Mouse (Mus musculus): ENCODE results near the gene Carhsp1. TPM values are rescaled to one million over a fixed set of nuclear protein-coding genes. Genes with fewer than 3 reads are reported as not detected.
A peak's percentile ranks its signal among the peaks of the same experiment; 100 is the strongest.

The Carhsp1 gene
- 86.9 and 97.1 TPM in 2 replicates for polyA plus RNA-seq (2015; fragmentation: Nextera tagmentation; extraction: Ambion mirVana)

DNA sequence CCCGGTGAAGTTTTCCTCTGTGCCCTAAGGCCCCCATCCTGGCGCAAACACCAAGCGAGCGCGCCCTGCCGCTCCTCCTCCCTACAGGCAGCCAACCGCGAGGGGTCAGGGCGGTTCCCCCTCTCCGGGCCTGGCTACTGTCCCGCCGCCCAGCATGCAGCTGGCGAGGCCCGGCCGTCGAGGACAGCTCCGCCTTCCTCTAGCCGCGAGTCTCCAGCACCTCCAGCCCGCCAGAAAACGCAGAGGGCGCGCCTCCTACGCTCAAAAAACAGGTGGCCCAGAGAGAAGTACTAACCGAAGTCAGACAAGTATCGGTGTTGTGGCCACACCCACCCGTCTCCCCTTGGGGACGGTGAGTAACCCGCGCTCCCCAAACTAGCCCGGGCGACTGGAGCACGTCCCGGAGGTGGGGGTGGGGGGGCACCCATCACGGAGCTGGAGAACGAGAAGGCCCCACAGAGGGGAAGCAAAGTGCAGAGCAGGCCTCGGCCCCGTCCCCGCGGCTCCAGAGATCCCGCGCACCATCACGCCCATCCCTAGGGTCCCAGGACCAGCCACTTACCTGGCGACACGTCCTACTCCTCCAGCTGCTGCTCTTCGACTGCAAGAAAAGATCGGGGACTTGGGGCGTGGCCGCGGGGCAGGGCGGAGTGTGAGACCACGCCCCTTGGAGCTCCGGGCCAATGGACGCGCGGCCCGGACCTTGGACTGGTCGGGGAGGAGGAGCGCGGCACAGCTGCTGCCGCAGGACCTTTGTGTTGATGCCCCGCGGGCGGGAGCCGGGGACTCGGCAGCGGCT, at the start of gene Carhsp1:
Gene Carhsp1, minus strand, starts transcription at position 605 of the 799 bp plus-strand sequence.
- Histone ChIP-seq H3K27ac (ENCODE audit: low read length) (peak within 1 kb of the TSS; percentile 90), H3K9me3 (ENCODE audit: low read length) (no peaks in the 10 kb centered on the region), H3K9ac (replicated peaks; ENCODE audit: low read depth) (peak within 1 kb of the TSS; percentile 60), H3K27me3 (replicated peaks; ENCODE audit: insufficient read depth, low read length) (no peaks in the 10 kb centered on the region), H3K4me2 (replicated peaks; ENCODE audit: low read depth, low read length) (peak within 1 kb of the TSS; percentile 70), H3K4me1 (ENCODE audit: insufficient read depth, low read depth, low read length) (peaks cover 21% of the 10 kb centered on the region), H3K4me3 (ENCODE audit: low read depth, low read length) (peak within 1 kb of the TSS; percentile 59), H3K36me3 (ENCODE audit: insufficient read depth, low read length) (no peaks in the 10 kb centered on the region)
- DNase-seq (ENCODE audit: low spot score) (peak; percentile 98), ATAC-seq (peak; percentile 92)
- TF ChIP-seq CTCF (IDR thresholded peaks at IDR 0.05), result peak; percentile 65
- no peak for TF ChIP-seq EP300 (IDR thresholded peaks at IDR 0.05)
- whole genome bisulfite sequencing, result 1% methylated on average over 61 of the region's 67 CpGs

DNA sequence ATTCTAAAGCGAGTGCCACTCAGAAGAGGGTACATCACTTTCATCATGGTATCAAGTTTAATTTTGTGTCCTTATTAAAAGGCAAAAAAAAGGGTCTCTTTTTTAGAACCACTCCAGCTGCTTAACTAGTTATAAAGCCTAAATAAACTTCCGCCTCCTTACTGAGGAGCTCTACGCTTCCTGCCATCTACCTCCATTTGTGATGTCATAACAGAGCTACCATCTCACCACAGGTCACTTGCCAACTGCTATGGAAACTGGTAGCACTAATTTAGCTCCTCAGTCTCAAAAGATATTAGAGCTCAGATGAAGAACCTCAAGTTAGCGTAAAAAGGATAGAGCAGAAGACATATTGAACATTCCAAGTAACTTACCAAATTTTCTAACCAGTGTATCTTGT, 48.5 kb upstream of the Carhsp1 start:
- Histone ChIP-seq H3K36me3 (ENCODE audit: insufficient read depth, low read length) (no peaks in the 10 kb centered on the region), H3K4me2 (replicated peaks; ENCODE audit: low read depth, low read length) (no peak overlapping the region), H3K27me3 (replicated peaks; ENCODE audit: insufficient read depth, low read length) (no peaks in the 10 kb centered on the region), H3K4me3 (ENCODE audit: low read depth, low read length) (no peak overlapping the region), H3K9ac (replicated peaks; ENCODE audit: low read depth) (no peak overlapping the region), H3K27ac (ENCODE audit: low read length) (no peak overlapping the region), H3K9me3 (ENCODE audit: low read length) (no peaks in the 10 kb centered on the region), H3K4me1 (ENCODE audit: insufficient read depth, low read depth, low read length) (peaks cover 3% of the 10 kb centered on the region; the same call in 1 of the 2 replicates)
- 82% methylated on average over 4 of the region's 4 CpGs for WGBS
- DNase-seq (ENCODE audit: low spot score) (no peak), ATAC-seq (no peak)
- no peak for TF ChIP-seq CTCF (IDR thresholded peaks at IDR 0.05)
- no peak for TF ChIP-seq EP300 (IDR thresholded peaks at IDR 0.05)

DNA sequence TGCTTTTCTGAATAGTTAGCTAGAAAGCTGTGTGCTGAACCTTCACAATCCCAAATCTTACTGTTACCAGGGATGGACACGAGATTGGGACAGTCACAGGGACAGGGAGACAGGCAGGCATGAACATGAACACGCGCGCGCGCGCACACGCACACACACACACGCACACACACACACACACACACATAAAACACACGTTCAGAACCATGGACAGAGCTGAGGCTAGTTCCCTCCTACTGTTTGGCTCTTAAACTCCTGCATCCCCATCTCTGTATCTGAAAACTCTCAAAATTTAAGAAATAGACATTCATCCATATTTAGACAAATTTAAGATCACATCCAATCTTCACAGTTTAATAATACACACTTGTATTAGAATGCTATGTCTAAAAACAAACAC, 45.8 kb upstream of the Carhsp1 start:
- H3K4me2 ChIP-seq (replicated peaks; ENCODE audit: low read depth, low read length), result no peak overlapping the region
- H3K36me3 ChIP-seq (ENCODE audit: insufficient read depth, low read length), result peaks cover 3% of the 10 kb centered on the region; the same call in 1 of the 2 replicates
- H3K27me3 ChIP-seq (replicated peaks; ENCODE audit: insufficient read depth, low read length), result no peaks in the 10 kb centered on the region
- WGBS, result 88% methylated on average over 10 of the region's 10 CpGs
- H3K27ac ChIP-seq (ENCODE audit: low read length), result no peak overlapping the region
- no peak for ATAC-seq
- no peak overlapping the region for H3K9ac ChIP-seq (replicated peaks; ENCODE audit: low read depth)
- TF ChIP-seq CTCF (IDR thresholded peaks at IDR 0.05) (no peak), EP300 (IDR thresholded peaks at IDR 0.05) (no peak)
- H3K4me1 ChIP-seq (ENCODE audit: insufficient read depth, low read depth, low read length), result peaks cover 10% of the 10 kb centered on the region; the same call in 1 of the 2 replicates
- H3K4me3 ChIP-seq (ENCODE audit: low read depth, low read length), result no peak overlapping the region
- DNase-seq (ENCODE audit: low spot score), result no peak
- H3K9me3 ChIP-seq (ENCODE audit: low read length), result no peaks in the 10 kb centered on the region

DNA sequence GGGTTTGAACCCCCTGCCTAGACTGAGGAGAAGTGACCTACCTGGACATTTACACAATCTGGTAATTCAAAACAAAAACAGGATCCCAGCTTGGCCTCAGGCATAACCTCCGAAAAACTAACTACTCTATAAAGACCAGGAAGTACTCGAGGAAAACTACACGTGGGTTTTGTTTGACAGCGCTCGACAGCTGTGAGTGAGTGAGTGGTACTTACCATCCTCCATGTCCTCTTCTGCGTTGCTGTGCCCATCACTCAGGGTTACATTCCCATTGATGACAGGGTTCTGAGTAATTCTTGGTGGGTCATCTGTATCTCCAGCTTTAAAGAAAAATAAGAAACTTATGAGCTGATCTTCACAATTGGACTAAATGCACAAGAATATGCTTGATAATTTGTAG, 44.3 kb upstream of the Carhsp1 start:
- 29% methylated on average over 6 of the region's 6 CpGs for WGBS
- Histone ChIP-seq H3K9ac (replicated peaks; ENCODE audit: low read depth) (no peak overlapping the region), H3K4me2 (replicated peaks; ENCODE audit: low read depth, low read length) (no peak overlapping the region), H3K4me3 (ENCODE audit: low read depth, low read length) (no peak overlapping the region), H3K36me3 (ENCODE audit: insufficient read depth, low read length) (peaks cover 10% of the 10 kb centered on the region), H3K4me1 (ENCODE audit: insufficient read depth, low read depth, low read length) (peaks cover 10% of the 10 kb centered on the region; the same call in 1 of the 2 replicates), H3K27ac (ENCODE audit: low read length) (no peak overlapping the region), H3K9me3 (ENCODE audit: low read length) (no peaks in the 10 kb centered on the region), H3K27me3 (replicated peaks; ENCODE audit: insufficient read depth, low read length) (no peaks in the 10 kb centered on the region)
- DNase-seq (ENCODE audit: low spot score) (no peak), ATAC-seq (no peak)
- TF ChIP-seq CTCF (IDR thresholded peaks at IDR 0.05), result no peak
- no peak for TF ChIP-seq EP300 (IDR thresholded peaks at IDR 0.05)

DNA sequence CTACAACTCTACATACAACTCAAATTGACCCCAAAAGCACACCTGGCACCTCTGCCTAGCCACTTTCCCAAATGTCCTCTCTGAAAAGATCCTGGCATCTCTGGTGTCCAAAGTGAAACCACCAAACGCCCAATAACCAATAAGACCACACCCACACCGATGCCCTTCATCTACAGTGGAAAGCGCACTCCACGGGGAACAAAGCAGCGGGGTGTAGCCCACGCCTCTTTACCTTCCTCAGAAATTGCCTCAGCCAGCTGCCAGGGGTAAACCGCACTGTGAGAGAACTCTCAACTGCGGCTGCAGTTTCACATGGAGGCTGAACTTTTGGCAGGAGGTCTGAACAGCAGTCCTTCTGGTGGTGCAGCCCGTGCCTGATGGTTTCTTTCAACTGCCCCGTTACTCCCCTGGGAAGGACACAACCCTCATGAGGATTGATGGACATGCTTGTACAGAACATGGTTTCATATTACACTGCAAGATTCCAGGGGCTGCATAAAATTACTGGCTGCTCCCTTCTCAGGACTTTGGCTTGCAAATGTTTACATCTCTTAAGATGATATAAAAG, 43.6 kb upstream of the Carhsp1 start:
- H3K27me3 ChIP-seq (replicated peaks; ENCODE audit: insufficient read depth, low read length), result no peaks in the 10 kb centered on the region
- TF ChIP-seq EP300 (IDR thresholded peaks at IDR 0.05), result no peak
- TF ChIP-seq CTCF (IDR thresholded peaks at IDR 0.05), result no peak
- no peak overlapping the region for H3K4me3 ChIP-seq (ENCODE audit: low read depth, low read length)
- no peaks in the 10 kb centered on the region for H3K9me3 ChIP-seq (ENCODE audit: low read length)
- ATAC-seq, result peak; percentile 12; the same call in 1 of the 2 replicates
- H3K9ac ChIP-seq (replicated peaks; ENCODE audit: low read depth), result no peak overlapping the region
- DNase-seq (ENCODE audit: low spot score), result no peak
- H3K4me1 ChIP-seq (ENCODE audit: insufficient read depth, low read depth, low read length), result peaks cover 10% of the 10 kb centered on the region; the same call in 1 of the 2 replicates
- H3K27ac ChIP-seq (ENCODE audit: low read length), result no peak overlapping the region
- H3K4me2 ChIP-seq (replicated peaks; ENCODE audit: low read depth, low read length), result no peak overlapping the region
- WGBS, result 64% methylated on average over 10 of the region's 10 CpGs
- peaks cover 15% of the 10 kb centered on the region for H3K36me3 ChIP-seq (ENCODE audit: insufficient read depth, low read length)

DNA sequence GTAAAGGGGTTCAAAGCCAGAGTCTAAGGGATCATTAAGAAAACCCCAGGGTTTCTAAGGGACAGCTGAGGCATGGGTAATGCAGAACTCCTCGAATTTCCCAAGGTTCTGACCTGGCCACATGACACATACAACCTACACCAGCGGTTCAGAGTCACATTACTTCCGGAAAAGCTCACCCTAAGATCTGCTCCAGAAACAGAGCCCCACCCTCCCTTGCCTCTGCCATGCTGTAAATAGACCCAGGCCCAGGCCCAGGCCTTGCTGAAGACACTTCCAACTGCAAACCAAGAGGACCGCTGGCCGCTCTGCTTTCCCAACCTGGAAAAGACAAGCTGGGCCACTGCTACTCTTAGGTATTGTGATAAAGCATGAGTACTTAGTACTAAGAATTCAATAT, 42.9 kb upstream of the Carhsp1 start:
- no peak for ATAC-seq
- WGBS, result 79% methylated on average over 5 of the region's 5 CpGs
- no peak for TF ChIP-seq EP300 (IDR thresholded peaks at IDR 0.05)
- no peak for TF ChIP-seq CTCF (IDR thresholded peaks at IDR 0.05)
- no peak overlapping the region for H3K9ac ChIP-seq (replicated peaks; ENCODE audit: low read depth)
- H3K4me2 ChIP-seq (replicated peaks; ENCODE audit: low read depth, low read length), result no peak overlapping the region
- H3K4me3 ChIP-seq (ENCODE audit: low read depth, low read length), result no peak overlapping the region
- H3K27ac ChIP-seq (ENCODE audit: low read length), result no peak overlapping the region
- DNase-seq (ENCODE audit: low spot score), result no peak
- no peaks in the 10 kb centered on the region for H3K27me3 ChIP-seq (replicated peaks; ENCODE audit: insufficient read depth, low read length)
- peaks cover 8% of the 10 kb centered on the region; the same call in 1 of the 2 replicates for H3K4me1 ChIP-seq (ENCODE audit: insufficient read depth, low read depth, low read length)
- peaks cover 17% of the 10 kb centered on the region for H3K36me3 ChIP-seq (ENCODE audit: insufficient read depth, low read length)
- no peaks in the 10 kb centered on the region for H3K9me3 ChIP-seq (ENCODE audit: low read length)
